Mouse (Mus musculus) stomach, postnatal 0 days (tissue): Measurements from ENCODE around the gene Csdc2. TPM values are rescaled to one million over a fixed set of nuclear protein-coding genes. Genes with fewer than 3 reads are reported as not detected.

Experiments
- ATAC-seq: fragments of 200-750 bp; cut with Nextera tagmentation; 2 replicates; pipeline ENCODE4 v1.8.0; 2017; ENCODE audit not compliant: low FRiP score, low TSS enrichment
- DNase-seq: peaks from one replicate; pipeline ENCODE4 v3.0.0-alpha.2; 2016; ENCODE audit warnings: low spot score
- H3K27ac ChIP-seq: fragments of 300-500 bp; sonication (generic); replicated peaks from 2 replicates; pipeline ENCODE4 v1.5.1; 2014; ENCODE audit warnings: mild to moderate bottlenecking, control low read depth
- H3K27me3 ChIP-seq: fragments of 300-500 bp; sonication (generic); 2 replicates; pipeline ENCODE4 v1.6.1; 2014; ENCODE audit warnings: low read length; ENCODE audit not compliant: control insufficient read depth, insufficient read depth
- H3K36me3 ChIP-seq: fragments of 300-500 bp; sonication (generic); 2 replicates; pipeline ENCODE4 v1.6.1; 2014; ENCODE audit warnings: low read length, mixed read lengths; ENCODE audit not compliant: control insufficient read depth, insufficient read depth
- H3K4me1 ChIP-seq: fragments of 300-500 bp; sonication (generic); replicated peaks from 2 replicates; pipeline ENCODE4 v1.6.1; 2014; ENCODE audit warnings: antibody characterized with exemption; ENCODE audit not compliant: control insufficient read depth, insufficient read depth
- H3K4me2 ChIP-seq: fragments of 300-500 bp; sonication (generic); replicated peaks from 2 replicates; pipeline ENCODE4 v1.6.1; 2014; ENCODE audit warnings: low read depth, mild to moderate bottlenecking, control low read depth, moderate library complexity
- H3K4me3 ChIP-seq: fragments of 300-500 bp; sonication (generic); 2 replicates; pipeline ENCODE4 v1.5.1; 2014; ENCODE audit warnings: low read depth, low read length, control low read depth
- H3K9ac ChIP-seq: fragments of 300-500 bp; sonication (generic); 2 replicates; pipeline ENCODE4 v1.6.1; 2014; ENCODE audit warnings: mild to moderate bottlenecking, low read length, control low read depth, mixed read lengths
- H3K9me3 ChIP-seq: fragments of 300-500 bp; sonication (generic); 2 replicates; pipeline ENCODE4 v1.6.1; 2016; ENCODE audit warnings: low read length; ENCODE audit not compliant: control insufficient read depth
- CTCF ChIP-seq: IDR thresholded peaks from 2 replicates; pipeline ENCODE4 v1.5.1; 2016; ENCODE audit warnings: antibody characterized with exemption, low read depth, mild to moderate bottlenecking, moderate library complexity
- EP300 ChIP-seq: optimal IDR thresholded peaks from 2 replicates; pipeline ENCODE3; 2016; ENCODE audit warnings: antibody characterized with exemption
- WGBS: fragments of 180-500 bp; shearing (Covaris S2); extraction: QIAGEN DNeasy Blood & Tissue Kit; methylation state at CpG from one replicate; pipeline ENCODE4 v1.1.7; 2014; 5-methylcytosine and 5-hydroxymethylcytosine counted together
- polyA plus RNA-seq: library from polyadenylated mRNA; unstranded; fragments of >200 nt; fragmentation: Nextera tagmentation; extraction: Ambion mirVana; gene quantifications from 2 replicates; pipeline ENCODE4 v1.2.1, GENCODE M21; 2015

The Csdc2 gene
- polyA plus RNA-seq, 1 experiment from 2014 or later: 9.7 TPM

DNA sequence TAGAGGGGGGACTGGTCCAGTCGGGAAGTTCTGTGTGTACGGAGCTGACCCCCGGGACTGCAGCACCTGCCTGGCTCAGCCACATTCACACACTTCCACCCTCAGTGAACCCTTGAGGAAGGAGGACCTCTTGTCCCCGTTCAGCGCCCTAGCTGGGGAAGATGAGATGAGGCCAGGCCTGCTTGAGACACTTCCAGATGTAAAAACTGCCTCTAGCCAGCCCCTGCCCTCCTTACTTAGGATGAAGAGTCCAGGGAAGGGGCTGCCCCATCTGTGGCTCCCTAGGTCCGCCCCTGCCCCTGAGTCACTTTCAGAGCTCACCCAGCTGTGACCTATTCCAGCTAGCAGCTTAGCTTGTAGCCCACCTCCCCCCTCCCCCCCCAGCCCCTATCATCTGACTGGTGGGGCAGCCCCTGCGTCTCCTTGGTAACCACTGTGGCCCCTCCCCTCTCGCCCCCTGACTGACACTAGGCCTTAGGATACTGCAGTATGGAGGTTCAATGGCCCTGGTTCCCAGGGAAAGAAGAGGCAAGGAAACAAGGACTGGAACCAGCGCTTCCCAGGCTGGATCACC is 6.7 kb downstream of the Csdc2 start:
- DNase-seq (no peak), ATAC-seq (no peak)
- no peaks in the 10 kb centered on the region for H3K4me1 ChIP-seq
- no peaks in the 10 kb centered on the region for H3K36me3 ChIP-seq
- no peak overlapping the region for H3K9ac ChIP-seq
- no peak overlapping the region for H3K4me3 ChIP-seq
- no peak overlapping the region for H3K4me2 ChIP-seq
- 22% methylated on average over 9 of the region's 9 CpGs for WGBS
- no peaks in the 10 kb centered on the region for H3K9me3 ChIP-seq
- H3K27me3 ChIP-seq: no peaks in the 10 kb centered on the region
- no peak overlapping the region for H3K27ac ChIP-seq
- TF ChIP-seq EP300: no peak
- no peak for TF ChIP-seq CTCF

DNA sequence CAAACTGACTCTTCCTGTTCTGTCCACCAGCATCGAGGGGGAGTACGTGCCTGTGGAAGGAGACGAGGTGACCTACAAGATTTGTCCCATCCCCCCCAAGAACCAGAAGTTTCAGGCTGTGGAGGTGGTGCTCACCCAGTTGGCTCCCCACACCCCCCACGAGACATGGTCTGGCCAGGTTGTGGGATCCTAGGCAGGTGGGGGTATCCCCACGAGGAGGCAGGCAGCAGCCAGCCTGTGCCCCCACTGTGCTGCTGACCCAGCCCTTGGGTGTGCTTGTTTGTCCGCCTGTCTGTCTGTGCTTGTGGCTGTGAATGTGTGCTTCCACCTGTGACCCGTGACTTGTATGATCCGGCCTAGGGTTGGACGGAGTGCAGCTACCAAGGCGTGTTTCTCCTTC is 12.5 kb downstream of the Csdc2 start:
- no peaks in the 10 kb centered on the region for H3K27me3 ChIP-seq
- no peaks in the 10 kb centered on the region for H3K9me3 ChIP-seq
- no peak for TF ChIP-seq EP300
- TF ChIP-seq CTCF: no peak
- no peak overlapping the region for H3K27ac ChIP-seq
- DNase-seq (no peak), ATAC-seq (no peak)
- H3K4me3 ChIP-seq: no peak overlapping the region
- 76% methylated on average over 10 of the region's 10 CpGs for WGBS
- H3K4me1 ChIP-seq: no peaks in the 10 kb centered on the region
- H3K9ac ChIP-seq: no peak overlapping the region
- H3K4me2 ChIP-seq: no peak overlapping the region
- H3K36me3 ChIP-seq: 0 out of 2 replicates have a peak, but pooled peaks cover under 1% of the 10 kb centered on the region

DNA sequence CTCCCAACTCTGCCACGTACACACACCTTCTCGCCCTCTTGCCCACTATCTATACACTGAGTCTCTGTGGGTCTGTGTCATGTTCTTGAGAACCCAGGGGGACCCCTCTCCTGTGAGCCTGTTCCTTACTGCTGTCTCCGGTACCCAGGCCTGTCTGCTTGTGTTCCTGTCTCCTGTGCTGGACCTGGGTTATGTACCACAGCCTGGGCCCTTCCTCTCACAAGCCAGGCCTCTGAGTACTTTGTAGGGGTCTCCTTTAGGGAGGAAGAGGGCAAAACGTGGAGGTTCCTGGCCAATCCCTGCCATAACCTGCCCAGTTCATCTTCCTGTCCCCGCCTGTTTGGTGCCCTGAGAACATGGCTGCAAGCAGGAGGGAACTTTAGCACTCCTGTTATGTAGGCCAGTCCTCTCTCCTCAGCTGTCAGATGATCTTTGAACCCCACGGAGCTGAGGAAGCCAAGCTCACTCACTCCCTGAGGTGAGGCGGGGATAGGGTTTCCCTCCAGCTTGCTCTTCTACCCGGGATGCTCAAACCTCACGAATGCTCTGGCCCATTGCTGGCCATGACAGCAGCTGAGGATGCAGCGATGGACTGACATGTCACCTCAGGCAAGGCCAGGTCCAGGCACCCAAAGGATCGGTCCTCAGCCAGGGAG is 13.0 kb downstream of the Csdc2 start:
- whole genome bisulfite sequencing: 67% methylated on average over 11 of the region's 11 CpGs
- ATAC-seq: peak; percentile 37

DNA sequence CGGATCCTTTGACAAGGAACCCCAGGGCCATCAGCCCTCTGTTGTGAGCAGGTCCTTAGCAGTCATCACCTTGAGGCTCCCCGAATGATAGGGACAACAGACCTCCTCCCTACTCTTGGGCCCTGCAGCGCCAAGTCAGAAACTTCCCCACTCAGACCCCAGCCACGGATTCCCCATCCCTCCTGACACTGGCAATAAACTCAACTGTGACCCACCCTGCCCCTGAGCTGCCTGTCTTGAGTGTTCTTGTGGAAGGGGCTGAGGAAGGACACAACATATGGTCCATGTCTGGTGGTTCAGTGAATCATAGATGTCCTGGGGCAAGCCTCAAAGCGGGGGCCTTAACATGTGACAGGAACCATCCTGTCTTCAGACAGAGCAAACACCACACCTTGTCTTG is 14.2 kb downstream of the Csdc2 start:
- 79% methylated on average over 5 of the region's 5 CpGs for WGBS
- H3K9ac ChIP-seq: no peak overlapping the region
- H3K4me2 ChIP-seq: no peak overlapping the region
- H3K9me3 ChIP-seq: no peaks in the 10 kb centered on the region
- no peak for TF ChIP-seq CTCF
- TF ChIP-seq EP300: no peak
- ATAC-seq (no peak), DNase-seq (no peak)
- no peak overlapping the region for H3K27ac ChIP-seq
- no peaks in the 10 kb centered on the region for H3K4me1 ChIP-seq
- H3K4me3 ChIP-seq: no peak overlapping the region
- H3K36me3 ChIP-seq: peaks cover 5% of the 10 kb centered on the region
- no peaks in the 10 kb centered on the region for H3K27me3 ChIP-seq

More for the DNA sequence above, 13.0 kb downstream of the Csdc2 start:
- no peak overlapping the region for H3K4me2 ChIP-seq
- no peaks in the 10 kb centered on the region for H3K27me3 ChIP-seq
- TF ChIP-seq EP300 (no peak), CTCF (no peak)
- no peak for DNase-seq
- no peak overlapping the region for H3K27ac ChIP-seq
- H3K4me1 ChIP-seq: no peaks in the 10 kb centered on the region
- no peak overlapping the region for H3K4me3 ChIP-seq
- no peaks in the 10 kb centered on the region for H3K9me3 ChIP-seq
- H3K9ac ChIP-seq: no peak overlapping the region
- peaks cover 4% of the 10 kb centered on the region for H3K36me3 ChIP-seq

DNA sequence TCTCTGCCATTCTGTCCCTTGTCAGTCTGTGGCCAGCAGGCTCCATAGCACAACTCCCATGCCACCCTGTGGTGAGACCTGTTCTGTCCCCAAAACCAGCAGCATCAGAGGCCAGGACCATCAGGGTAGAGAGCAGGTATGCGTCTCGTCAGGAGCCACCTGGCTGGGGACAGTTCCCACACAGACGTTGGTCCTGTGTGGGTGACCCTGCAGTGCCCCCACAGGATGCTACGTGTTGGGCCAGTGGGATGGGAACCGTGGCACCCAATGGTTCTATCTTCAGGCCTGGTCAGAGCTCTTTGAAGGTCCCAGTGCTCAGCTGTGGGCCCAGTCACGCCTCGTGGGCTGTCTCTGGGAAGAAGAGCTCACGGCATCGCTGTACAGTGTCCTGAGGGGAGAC is 14.6 kb downstream of the Csdc2 start:
- TF ChIP-seq EP300: no peak
- no peak for TF ChIP-seq CTCF
- Histone ChIP-seq H3K27ac (no peak overlapping the region), H3K4me2 (no peak overlapping the region), H3K9me3 (no peaks in the 10 kb centered on the region), H3K27me3 (no peaks in the 10 kb centered on the region), H3K36me3 (peaks cover 5% of the 10 kb centered on the region), H3K4me1 (no peaks in the 10 kb centered on the region), H3K4me3 (no peak overlapping the region), H3K9ac (no peak overlapping the region)
- DNase-seq: no peak
- WGBS: 84% methylated on average over 9 of the region's 9 CpGs
- no peak for ATAC-seq

DNA sequence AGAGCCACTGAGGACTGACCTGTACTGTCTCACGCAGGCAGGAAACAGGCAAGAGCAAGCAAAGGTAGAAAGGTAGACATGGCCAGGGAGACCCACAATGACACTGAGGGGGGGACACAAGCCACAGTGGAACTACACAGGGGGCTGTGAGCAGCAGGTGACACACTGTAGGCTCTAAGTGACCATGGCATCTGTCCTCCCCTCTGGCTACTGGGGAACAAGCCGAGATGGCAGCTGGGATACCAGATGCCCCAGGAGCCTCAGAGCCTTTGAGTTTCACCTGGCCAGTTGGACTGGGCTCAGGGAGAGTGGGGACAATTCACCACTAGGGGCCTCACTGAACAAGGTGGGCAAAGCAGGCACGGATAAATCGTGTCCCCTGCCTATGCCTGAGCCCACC is 15.8 kb downstream of the Csdc2 start:
- H3K36me3 ChIP-seq: peaks cover 5% of the 10 kb centered on the region
- no peak overlapping the region for H3K4me3 ChIP-seq
- H3K27ac ChIP-seq: no peak overlapping the region
- 86% methylated on average over 4 of the region's 4 CpGs for WGBS
- ATAC-seq: no peak
- TF ChIP-seq CTCF (0 out of 2 replicates have a peak, but pooled peaks have one; percentile 3), EP300 (no peak)
- no peak overlapping the region for H3K9ac ChIP-seq
- H3K27me3 ChIP-seq: no peaks in the 10 kb centered on the region
- no peak overlapping the region for H3K4me2 ChIP-seq
- DNase-seq: no peak
- no peaks in the 10 kb centered on the region for H3K9me3 ChIP-seq
- H3K4me1 ChIP-seq: no peaks in the 10 kb centered on the region
